Mouse (Mus musculus) hindbrain, embryonic 16.5 days (tissue): ENCODE measurements around the gene Ints1. TPM values are rescaled to one million over a fixed set of nuclear protein-coding genes. Genes with fewer than 3 reads are reported as not detected.

Source experiments
- ATAC-seq: fragments of 200-750 bp; cut with Nextera tagmentation; 2 replicates; pipeline ENCODE4 v1.8.0; 2017; ENCODE audit warnings: moderate TSS enrichment, moderate library complexity
- H3K27ac ChIP-seq: fragments of 300-500 bp; sonication (generic); 2 replicates; pipeline ENCODE4 v1.5.1; 2014; ENCODE audit warnings: low read depth, mild to moderate bottlenecking, control low read depth, low read length, moderate library complexity
- H3K27me3 ChIP-seq: fragments of 300-500 bp; sonication (generic); replicated peaks from 2 replicates; pipeline ENCODE4 v1.6.1; 2014; ENCODE audit warnings: low read length; ENCODE audit not compliant: control insufficient read depth, insufficient read depth
- H3K36me3 ChIP-seq: fragments of 300-500 bp; sonication (generic); 2 replicates; pipeline ENCODE4 v1.6.1; 2014; ENCODE audit warnings: mild to moderate bottlenecking, low read length, moderate library complexity, mixed read lengths; ENCODE audit not compliant: control insufficient read depth, insufficient read depth
- H3K4me1 ChIP-seq: fragments of 300-500 bp; sonication (generic); 2 replicates; pipeline ENCODE4 v1.6.1; 2014; ENCODE audit warnings: low read depth, low read length; ENCODE audit not compliant: control insufficient read depth, insufficient read depth
- H3K4me2 ChIP-seq: fragments of 300-500 bp; sonication (generic); 2 replicates; pipeline ENCODE4 v1.6.1; 2014; ENCODE audit warnings: mild to moderate bottlenecking, low read length, control low read depth, moderate library complexity
- H3K4me3 ChIP-seq: fragments of 300-500 bp; sonication (generic); 2 replicates; pipeline ENCODE4 v1.5.1; 2014; ENCODE audit warnings: mild to moderate bottlenecking, low read length, control low read depth, moderate library complexity
- H3K9ac ChIP-seq: fragments of 300-500 bp; sonication (generic); 2 replicates; pipeline ENCODE4 v1.6.1; 2014; ENCODE audit warnings: low read depth, mild to moderate bottlenecking, control low read depth, low read length, moderate library complexity
- H3K9me3 ChIP-seq: fragments of 300-500 bp; sonication (generic); 2 replicates; pipeline ENCODE4 v1.6.1; 2014; ENCODE audit warnings: mild to moderate bottlenecking, low read length, moderate library complexity; ENCODE audit not compliant: control insufficient read depth
- WGBS: fragments of 180-500 bp; shearing (Covaris S2); extraction: QIAGEN DNeasy Blood & Tissue Kit; methylation state at CpG from one replicate; pipeline ENCODE4 v1.1.7; 2014; 5-methylcytosine and 5-hydroxymethylcytosine counted together
- polyA plus RNA-seq: library from polyadenylated mRNA; unstranded; fragments of >200 nt; fragmentation: Nextera tagmentation; extraction: Ambion mirVana; gene quantifications from 2 replicates; pipeline ENCODE4 v1.2.1, GENCODE M21; 2015

Gene Ints1
- polyA plus RNA-seq, 1 experiment from 2014 or later, result 27.1 TPM

DNA sequence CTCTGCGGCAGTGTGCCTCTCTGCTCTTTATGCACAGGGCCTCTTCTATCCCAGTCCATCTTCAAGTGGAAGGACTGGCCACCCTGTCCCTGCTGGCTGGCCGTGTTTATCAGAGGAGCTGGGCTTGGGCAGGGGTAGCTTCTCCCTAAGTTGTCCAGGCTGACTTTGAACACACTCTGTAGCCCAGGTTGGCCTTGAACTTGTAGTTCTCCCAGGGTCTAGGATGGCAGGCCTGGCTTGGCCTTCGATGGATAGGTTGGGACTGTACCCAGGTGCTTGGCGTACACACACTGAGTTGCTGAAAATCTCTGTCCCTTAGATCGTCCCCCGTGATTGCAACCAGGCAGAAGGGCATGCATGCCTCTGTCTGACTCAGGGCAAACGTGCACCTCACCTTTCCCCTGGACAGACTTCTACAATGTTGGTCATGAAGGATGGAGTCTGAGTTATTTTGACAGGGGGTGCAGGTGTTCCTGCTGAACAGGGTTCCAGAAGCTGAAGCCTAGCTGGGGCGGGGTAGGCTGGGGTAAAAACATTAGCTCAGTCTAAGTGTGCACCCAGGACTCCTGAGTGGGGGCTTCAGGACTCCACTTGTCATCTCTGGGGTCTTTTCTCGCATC, 20.6 kb upstream of the Ints1 start:
- H3K9ac ChIP-seq, result no peak overlapping the region
- no peaks in the 10 kb centered on the region for H3K27me3 ChIP-seq
- H3K9me3 ChIP-seq, result no peaks in the 10 kb centered on the region
- H3K4me2 ChIP-seq, result no peak overlapping the region
- H3K27ac ChIP-seq, result no peak overlapping the region
- peaks cover 42% of the 10 kb centered on the region for H3K4me1 ChIP-seq
- H3K4me3 ChIP-seq, result no peak overlapping the region
- 81% methylated on average over 9 of the region's 9 CpGs for WGBS
- no peak for ATAC-seq
- H3K36me3 ChIP-seq, result peaks cover 10% of the 10 kb centered on the region

DNA sequence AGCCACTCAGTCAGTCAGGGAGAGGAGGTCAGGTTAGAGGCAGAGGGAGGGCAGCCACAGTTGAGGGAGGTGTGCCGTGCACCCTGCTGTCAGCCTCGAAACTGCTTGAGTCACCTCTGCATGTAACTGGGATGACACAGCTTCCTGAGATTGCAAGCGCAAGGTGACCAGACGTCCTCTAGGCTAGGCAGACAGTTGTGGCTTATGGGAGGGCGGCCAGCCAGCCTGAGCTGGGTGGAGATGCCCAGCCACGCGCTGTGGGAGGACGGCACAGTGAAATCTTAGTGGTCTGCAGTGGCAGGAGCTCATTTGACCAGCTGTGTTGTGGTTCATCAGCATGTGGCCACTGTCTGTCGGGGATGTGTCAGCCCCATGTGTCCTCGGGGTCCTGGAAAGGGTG, 19.5 kb upstream of the Ints1 start:
- no peak overlapping the region; the same call in 1 of the 2 replicates for H3K9ac ChIP-seq
- ATAC-seq, result no peak
- no peaks in the 10 kb centered on the region for H3K9me3 ChIP-seq
- WGBS, result 68% methylated on average over 10 of the region's 10 CpGs
- no peaks in the 10 kb centered on the region for H3K27me3 ChIP-seq
- H3K4me3 ChIP-seq, result no peak overlapping the region
- H3K4me2 ChIP-seq, result no peak overlapping the region
- peaks cover 42% of the 10 kb centered on the region for H3K4me1 ChIP-seq
- no peak overlapping the region for H3K27ac ChIP-seq
- H3K36me3 ChIP-seq, result no peaks in the 10 kb centered on the region

DNA sequence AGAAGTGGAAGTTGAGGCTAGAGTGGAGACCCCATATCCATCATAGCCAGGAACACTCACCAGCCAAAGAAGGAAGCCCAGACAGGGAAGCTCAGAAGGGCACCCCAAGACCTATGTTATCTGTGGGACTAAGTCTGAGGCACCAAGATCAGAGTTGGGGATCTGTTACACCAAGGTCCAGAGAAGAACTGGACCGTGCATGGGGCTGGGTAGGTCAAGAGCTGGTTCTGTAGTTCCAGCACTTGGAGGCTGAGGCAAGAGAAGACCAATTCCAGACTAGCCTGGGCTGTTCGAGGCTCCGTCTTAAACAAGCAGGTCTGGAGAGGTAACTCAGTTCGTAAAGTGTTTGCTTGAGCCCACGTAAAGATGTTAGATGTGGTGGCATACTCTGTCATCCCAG, 18.7 kb upstream of the Ints1 start:
- WGBS, result 85% methylated on average over 5 of the region's 5 CpGs
- peaks cover 38% of the 10 kb centered on the region for H3K4me1 ChIP-seq

DNA sequence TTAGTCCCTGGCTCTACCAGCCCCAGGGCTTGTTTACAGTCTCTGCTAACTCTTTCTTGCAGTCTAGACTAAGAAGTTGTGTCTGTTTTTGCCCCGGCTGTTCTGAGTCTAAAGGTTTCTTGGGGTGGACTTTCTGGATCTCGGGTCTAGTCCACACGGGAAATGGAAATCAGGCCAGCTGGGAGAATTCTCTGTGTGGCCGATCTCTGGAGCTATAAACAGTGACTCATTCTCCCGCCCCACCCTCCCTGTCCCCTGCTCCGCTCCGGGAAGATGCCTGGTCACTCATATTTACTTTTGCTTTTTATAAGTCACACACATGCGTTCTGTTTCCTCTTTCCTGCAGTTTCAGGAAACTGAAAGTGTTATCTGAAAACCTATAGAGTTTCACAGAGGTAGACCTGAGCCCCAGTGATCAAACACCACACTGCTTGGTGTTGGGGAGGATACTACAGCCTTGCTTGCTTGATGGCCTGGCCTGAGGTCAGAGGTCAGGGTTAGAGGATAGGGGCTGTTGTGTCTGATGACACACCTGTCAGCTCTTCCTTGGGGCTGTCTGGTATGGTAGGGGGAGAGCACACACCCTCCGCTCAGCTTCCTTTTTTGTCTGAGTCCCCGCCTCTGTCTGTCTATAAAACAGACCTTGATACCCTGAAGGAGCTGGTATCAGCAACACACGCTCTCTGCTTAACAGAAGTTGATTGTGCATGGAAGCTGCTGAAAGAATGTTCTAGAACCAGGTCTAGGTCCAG, 18.0 kb upstream of the Ints1 start:
- Histone ChIP-seq H3K4me1 (peaks cover 33% of the 10 kb centered on the region), H3K9ac (no peak overlapping the region), H3K27ac (no peak overlapping the region), H3K9me3 (no peaks in the 10 kb centered on the region), H3K27me3 (no peaks in the 10 kb centered on the region), H3K36me3 (no peaks in the 10 kb centered on the region), H3K4me3 (no peak overlapping the region), H3K4me2 (no peak overlapping the region)
- WGBS, result 74% methylated on average over 11 of the region's 11 CpGs
- no peak for ATAC-seq

More for the DNA sequence above, 18.7 kb upstream of the Ints1 start:
- H3K36me3 ChIP-seq, result no peaks in the 10 kb centered on the region
- no peak for ATAC-seq
- no peak overlapping the region for H3K4me2 ChIP-seq
- no peak overlapping the region for H3K27ac ChIP-seq
- H3K9ac ChIP-seq, result no peak overlapping the region
- H3K27me3 ChIP-seq, result no peaks in the 10 kb centered on the region
- no peaks in the 10 kb centered on the region for H3K9me3 ChIP-seq
- no peak overlapping the region for H3K4me3 ChIP-seq

DNA sequence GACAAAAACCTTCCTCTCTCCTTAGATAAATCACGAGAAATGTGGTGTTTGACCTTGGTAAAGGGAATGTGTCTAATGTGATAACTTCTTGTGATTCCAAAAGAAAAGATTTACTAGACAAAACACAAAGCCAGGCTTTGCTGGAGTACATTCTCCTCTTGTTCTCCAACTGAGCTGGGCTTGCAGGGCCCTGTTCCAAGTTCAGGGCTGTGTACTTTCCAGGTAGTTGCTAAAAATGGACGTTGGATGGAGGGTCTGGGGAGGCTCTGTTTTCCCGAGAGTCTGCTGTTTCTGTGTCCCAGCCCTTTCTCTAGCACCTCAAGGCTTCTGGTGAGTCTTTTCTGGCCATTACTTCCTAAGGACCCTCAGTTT, 17.5 kb upstream of the Ints1 start:
- Histone ChIP-seq H3K27me3 (no peaks in the 10 kb centered on the region), H3K4me1 (peaks cover 28% of the 10 kb centered on the region), H3K4me3 (no peak overlapping the region), H3K4me2 (no peak overlapping the region), H3K9me3 (no peaks in the 10 kb centered on the region), H3K9ac (no peak overlapping the region), H3K27ac (no peak overlapping the region), H3K36me3 (no peaks in the 10 kb centered on the region)
- ATAC-seq, result no peak
- 60% methylated on average over 3 of the region's 3 CpGs for WGBS

DNA sequence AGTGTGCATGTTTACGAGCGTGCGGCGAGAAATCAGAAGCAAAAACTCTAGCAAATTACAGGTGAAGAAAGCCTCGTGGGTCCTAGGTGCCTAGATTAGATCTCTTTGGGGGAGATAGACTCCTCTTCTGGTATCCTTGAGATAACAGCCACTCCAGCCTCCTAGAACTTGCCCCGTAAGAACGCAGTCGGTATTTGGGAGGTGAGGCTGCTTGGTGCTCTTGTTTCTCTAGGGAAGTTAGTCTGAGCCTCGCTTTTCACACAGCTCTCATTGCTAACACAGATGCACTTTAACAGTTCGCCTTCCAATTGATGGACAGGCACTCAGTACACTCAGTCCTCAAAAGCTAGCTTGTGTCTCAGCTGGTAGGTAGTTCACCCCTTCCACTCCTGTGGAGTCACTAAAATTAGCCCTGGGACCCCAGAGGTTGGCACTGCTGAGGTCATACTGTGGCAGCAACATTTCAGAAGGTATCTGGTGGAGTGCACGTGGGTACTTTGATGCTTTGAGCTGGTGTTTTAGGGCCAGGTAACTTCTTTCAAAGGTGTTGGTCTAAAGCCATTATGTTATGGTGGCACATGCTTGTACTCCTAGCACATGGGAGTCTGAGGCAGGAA, 16.8 kb upstream of the Ints1 start:
- WGBS, result 17% methylated on average over 11 of the region's 11 CpGs
- H3K36me3 ChIP-seq, result no peaks in the 10 kb centered on the region
- H3K4me3 ChIP-seq, result peak overlapping the region; percentile 76
- peaks cover 21% of the 10 kb centered on the region for H3K4me1 ChIP-seq
- peaks cover 1% of the 10 kb centered on the region; the same call in 1 of the 2 replicates for H3K27me3 ChIP-seq
- no peaks in the 10 kb centered on the region for H3K9me3 ChIP-seq
- no peak overlapping the region for H3K27ac ChIP-seq
- H3K9ac ChIP-seq, result peak overlapping the region; percentile 74
- ATAC-seq, result no peak
- peak overlapping the region; percentile 100 for H3K4me2 ChIP-seq

DNA sequence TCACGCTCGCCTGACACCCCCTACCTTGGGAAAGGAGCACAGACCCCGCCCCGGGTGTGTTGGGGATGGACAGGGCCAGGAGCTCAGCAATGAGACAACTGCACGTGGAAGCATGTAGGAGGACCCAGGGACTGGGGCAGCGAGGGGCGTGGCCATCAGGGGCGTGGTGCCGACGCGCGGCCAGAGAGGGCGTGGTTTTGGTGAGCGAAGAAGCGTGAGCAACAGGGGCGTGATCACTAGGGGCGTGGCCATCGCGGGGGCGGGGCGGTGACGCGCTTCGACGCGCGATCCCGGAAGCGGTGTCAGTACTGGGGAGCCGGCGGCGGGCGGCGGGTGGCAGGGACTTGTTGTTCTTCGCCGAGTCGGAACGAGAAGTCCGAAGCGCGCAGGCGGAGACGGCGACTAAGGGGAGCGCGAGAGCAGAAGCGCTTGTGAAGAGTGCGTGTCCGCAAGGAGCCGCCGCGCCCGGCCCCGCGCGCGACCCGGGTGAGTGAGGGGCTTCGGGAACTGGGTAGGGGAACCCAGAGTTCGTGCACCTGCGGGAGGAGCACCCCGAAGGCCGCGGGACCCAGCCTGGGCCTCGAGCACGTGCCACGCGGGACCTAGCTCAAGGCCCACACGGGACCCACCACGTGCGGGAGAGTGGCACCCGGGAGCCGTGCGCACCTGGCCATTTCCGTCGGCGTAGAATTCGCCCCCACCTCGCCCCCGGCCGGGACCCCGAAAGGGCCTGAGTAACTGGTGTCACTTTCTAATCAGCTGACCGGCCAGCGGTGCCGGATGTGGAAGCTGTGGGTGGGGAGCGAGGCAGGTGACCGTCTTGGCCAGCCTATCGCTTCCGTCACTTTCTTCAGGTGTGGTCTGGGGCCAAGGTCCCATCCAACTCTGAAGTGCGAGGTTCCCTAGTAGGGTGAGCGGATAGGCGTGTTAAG, 16.0 kb upstream of the Ints1 start, which contains the start of gene Mafk:
Gene Mafk (plus strand): TSS at position 287 of the 932 bp plus-strand sequence.
- H3K4me3 ChIP-seq, result peak within 1 kb of the TSS; percentile 76
- no peaks in the 10 kb centered on the region for H3K36me3 ChIP-seq
- H3K4me1 ChIP-seq, result peaks cover 13% of the 10 kb centered on the region
- under 1% methylated on average over 79 of the region's 92 CpGs for WGBS
- no peaks in the 10 kb centered on the region for H3K9me3 ChIP-seq
- peak within 1 kb of the TSS; percentile 100 for H3K4me2 ChIP-seq
- H3K9ac ChIP-seq, result peak within 1 kb of the TSS; percentile 74
- peak; percentile 84 for ATAC-seq
- H3K27me3 ChIP-seq, result peaks cover 2% of the 10 kb centered on the region; the same call in 1 of the 2 replicates
- H3K27ac ChIP-seq, result peak within 1 kb of the TSS; percentile 30; the same call in 1 of the 2 replicates

DNA sequence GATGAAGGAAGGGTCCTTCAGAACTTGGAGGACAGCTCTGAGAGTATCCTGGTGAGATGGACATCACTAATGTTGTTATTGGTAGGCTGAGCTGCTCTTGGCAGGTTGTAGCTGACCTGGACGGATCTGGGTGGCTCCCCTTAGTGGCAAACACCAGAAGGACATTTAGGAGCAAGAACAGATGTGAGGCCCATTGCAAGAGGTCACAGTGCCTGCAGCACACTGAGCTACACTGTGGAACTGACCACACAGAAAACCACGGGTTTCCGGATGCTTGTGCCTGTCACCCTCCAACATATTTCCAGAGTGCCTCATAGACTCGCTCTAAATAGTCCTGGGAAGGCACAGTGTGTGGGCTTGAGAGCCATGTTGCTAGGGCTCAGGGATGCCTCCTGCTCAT, 14.0 kb upstream of the Ints1 start:
- no peak overlapping the region for H3K4me3 ChIP-seq
- peaks cover 2% of the 10 kb centered on the region; the same call in 1 of the 2 replicates for H3K27me3 ChIP-seq
- no peaks in the 10 kb centered on the region for H3K9me3 ChIP-seq
- no peak overlapping the region for H3K9ac ChIP-seq
- no peak for ATAC-seq
- H3K27ac ChIP-seq, result no peak overlapping the region
- no peaks in the 10 kb centered on the region for H3K36me3 ChIP-seq
- H3K4me2 ChIP-seq, result no peak overlapping the region
- 51% methylated on average over 4 of the region's 4 CpGs for WGBS
- peaks cover 11% of the 10 kb centered on the region for H3K4me1 ChIP-seq
